Mouse (Mus musculus): Measurements from ENCODE around the gene Tmem219. TPM values are rescaled to one million over a fixed set of nuclear protein-coding genes. Genes with fewer than 3 reads are reported as not detected.

Gene Tmem219
- polyA plus RNA-seq (2017; shearing (Covaris generic)) = 47.8 TPM

GRCm38 (mm10) chr7:126922624-126923060 lies at the start of gene Tmem219:
Tmem219 (minus strand) TSS chr7:126922917.

GRCm38 (mm10) chr7:126949793-126950646 lies 27.3 kb upstream of the Tmem219 start, which contains the start of gene Sez6l2:
Sez6l2 (plus strand) TSS chr7:126950563.

GRCm38 (mm10) chr7:126949403-126949792 lies 26.7 kb upstream of the Tmem219 start, which contains the start of gene Asphd1:
Asphd1 (minus strand) TSS chr7:126949582.

GRCm38 (mm10) chr7:126928384-126929037 lies 5.8 kb upstream of the Tmem219 start, which contains the start of gene Kctd13:
Kctd13 (plus strand) TSS chr7:126928879.

GRCm38 (mm10) chr7:126884286-126885164 lies 38.2 kb downstream of the Tmem219 start, which contains the start of gene Taok2:
Taok2 (minus strand) TSS chr7:126884703.

GRCm38 (mm10) chr7:126862147-126862784 lies 60.5 kb downstream of the Tmem219 start, which contains the start of gene Ino80e:
Ino80e (minus strand) TSS chr7:126862377.

GRCm38 (mm10) chr7:126861429-126862130 lies 61.1 kb downstream of the Tmem219 start, which contains the start of gene Hirip3:
Hirip3 (plus strand) TSS chr7:126861972.

GRCm38 (mm10) chr7:126847116-126847420 lies 75.6 kb downstream of the Tmem219 start, which contains the start of gene Doc2a:
Doc2a (plus strand) TSS chr7:126847416.

Other genes with a start within 250 kb of the Tmem219 start
- 1.5 TPM for gene Sult1a1, start 246.5 kb downstream of the Tmem219 start, polyA plus RNA-seq (2017; shearing (Covaris generic))
- gene Bola2, start 227.5 kb downstream of the Tmem219 start, polyA plus RNA-seq (2017; shearing (Covaris generic)) = 130 TPM
- gene Slx1b, start 227.1 kb downstream of the Tmem219 start, polyA plus RNA-seq (2017; shearing (Covaris generic)) = 11.5 TPM
- gene Coro1a, start 215.1 kb downstream of the Tmem219 start, polyA plus RNA-seq (2017; shearing (Covaris generic)) = 3,436 TPM
- gene Mapk3, start 163.3 kb downstream of the Tmem219 start, polyA plus RNA-seq (2017; shearing (Covaris generic)) = 29.4 TPM
- 0.93 TPM for gene Gdpd3, start 156.6 kb downstream of the Tmem219 start, polyA plus RNA-seq (2017; shearing (Covaris generic))
- 283 TPM for gene Ypel3, start 146.0 kb downstream of the Tmem219 start, polyA plus RNA-seq (2017; shearing (Covaris generic))
- 4.4 TPM for gene Tbx6, start 141.4 kb downstream of the Tmem219 start, polyA plus RNA-seq (2017; shearing (Covaris generic))
- 420 TPM for gene Ppp4c, start 130.4 kb downstream of the Tmem219 start, polyA plus RNA-seq (2017; shearing (Covaris generic))
- not detected for gene Fam57b, start 125.2 kb downstream of the Tmem219 start, polyA plus RNA-seq (2017; shearing (Covaris generic))
- gene 4930451I11Rik, start 91.3 kb downstream of the Tmem219 start, polyA plus RNA-seq (2017; shearing (Covaris generic)) = not detected
- gene Doc2a, start 75.5 kb downstream of the Tmem219 start, polyA plus RNA-seq (2017; shearing (Covaris generic)) = not detected
- gene Hirip3, start 60.9 kb downstream of the Tmem219 start, polyA plus RNA-seq (2017; shearing (Covaris generic)) = 9.9 TPM
- 97.3 TPM for gene Ino80e, start 60.5 kb downstream of the Tmem219 start, polyA plus RNA-seq (2017; shearing (Covaris generic))
- 61.6 TPM for gene Taok2, start 38.2 kb downstream of the Tmem219 start, polyA plus RNA-seq (2017; shearing (Covaris generic))
- 11.5 TPM for gene Kctd13, start 6.0 kb upstream of the Tmem219 start, polyA plus RNA-seq (2017; shearing (Covaris generic))
- gene Asphd1, start 26.7 kb upstream of the Tmem219 start, polyA plus RNA-seq (2017; shearing (Covaris generic)) = 0.17 TPM
- 1.5 TPM for gene Sez6l2, start 27.6 kb upstream of the Tmem219 start, polyA plus RNA-seq (2017; shearing (Covaris generic))
- 320 TPM for gene Cdipt, start 53.0 kb upstream of the Tmem219 start, polyA plus RNA-seq (2017; shearing (Covaris generic))
- 2.9 TPM for gene Cdiptos, start 53.2 kb upstream of the Tmem219 start, polyA plus RNA-seq (2017; shearing (Covaris generic))
- 59.1 TPM for gene Mvp, start 91.7 kb upstream of the Tmem219 start, polyA plus RNA-seq (2017; shearing (Covaris generic))
- 0.97 TPM for gene Pagr1b, start 93.6 kb upstream of the Tmem219 start, polyA plus RNA-seq (2017; shearing (Covaris generic))
- 149 TPM for gene Pagr1a, start 94.4 kb upstream of the Tmem219 start, polyA plus RNA-seq (2017; shearing (Covaris generic))
- 32.7 TPM for gene Gm42742, start 98.2 kb upstream of the Tmem219 start, polyA plus RNA-seq (2017; shearing (Covaris generic))
- 14.6 TPM for gene Prrt2, start 98.3 kb upstream of the Tmem219 start, polyA plus RNA-seq (2017; shearing (Covaris generic))
- gene Maz, start 104.1 kb upstream of the Tmem219 start, polyA plus RNA-seq (2017; shearing (Covaris generic)) = 24.7 TPM
- 18.7 TPM for gene Kif22, start 119.6 kb upstream of the Tmem219 start, polyA plus RNA-seq (2017; shearing (Covaris generic))
- not detected for gene Zg16, start 164.4 kb upstream of the Tmem219 start, polyA plus RNA-seq (2017; shearing (Covaris generic))
- 389 TPM for gene AI467606, start 168.4 kb upstream of the Tmem219 start, polyA plus RNA-seq (2017; shearing (Covaris generic))
- 19.1 TPM for gene Qprt, start 199.3 kb upstream of the Tmem219 start, polyA plus RNA-seq (2017; shearing (Covaris generic))
- gene Spn, start 214.9 kb upstream of the Tmem219 start, polyA plus RNA-seq (2017; shearing (Covaris generic)) = 101 TPM

Measured in activated CD4-positive, CD25-positive, alpha-beta regulatory T cell, adult 9 weeks (primary cell).